Mouse (Mus musculus): ENCODE results near the gene Ndufa6. TPM values are rescaled to one million over a fixed set of nuclear protein-coding genes. Genes with fewer than 3 reads are reported as not detected.
"Not testable (repeated sequence)": the region's sequence is repeated elsewhere in the genome, so short reads cannot be mapped to it uniquely, and the experiment has no call there.

The Ndufa6 gene
- total RNA-seq (2021): 100 to 1,000 TPM; 201 to 212 TPM
- long read RNA-seq, transcript Ndufa6-205 (2 exons, 382 nt): minor isoform, 13 of 211 reads
- long read RNA-seq, transcript Ndufa6-201 (3 exons, 590 nt): major isoform, 186 of 211 reads
- long read RNA-seq, transcript Ndufa6-206 (2 exons, 440 nt): minor isoform, 8 of 211 reads
- long read RNA-seq, partial matches to known transcripts: 4 of 211 reads
- long read RNA-seq, other reads (novel, unspliced or antisense): 0 of 211 reads

- peak; percentile 97 to 98 for DNase-seq (ENCODE audit: low spot score in 2 of 2)
These were observed at the start of gene Ndufa6 for GRCm38 (mm10) chr15:82354126-82354945. Gene Ndufa6, minus strand, starts transcription at chr15:82354322.

GRCm38 (mm10) chr15:82403606-82404005 lies 49.5 kb upstream of the Ndufa6 start:
- DNase-seq (ENCODE audit: low spot score in 2 of 2): no peak

DNA sequence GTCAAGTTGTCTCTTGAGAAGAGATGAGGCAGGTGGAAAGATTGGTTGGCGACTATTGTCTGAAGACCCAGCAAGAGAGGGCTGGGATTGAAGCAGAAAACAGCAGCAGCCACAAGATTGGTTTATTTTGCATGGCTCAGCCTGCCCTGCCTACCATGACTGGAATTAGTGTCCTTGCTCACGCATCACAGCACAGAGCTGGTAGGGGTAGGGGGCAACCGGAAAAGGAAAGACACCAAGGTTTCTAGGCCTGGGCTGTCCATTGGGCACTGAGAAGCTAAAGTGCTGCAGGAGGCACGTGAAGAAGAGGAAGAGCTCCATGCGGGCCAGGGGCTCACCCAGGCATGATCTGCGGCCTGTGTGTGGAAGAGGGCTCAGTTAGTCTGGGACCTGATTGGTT lies 48.6 kb upstream of the Ndufa6 start:
- no peak for DNase-seq (ENCODE audit: low spot score in 2 of 2)

- DNase-seq (ENCODE audit: low spot score in 2 of 2): no peak
These were observed 48.0 kb upstream of the Ndufa6 start for GRCm38 (mm10) chr15:82402106-82402505.

DNA sequence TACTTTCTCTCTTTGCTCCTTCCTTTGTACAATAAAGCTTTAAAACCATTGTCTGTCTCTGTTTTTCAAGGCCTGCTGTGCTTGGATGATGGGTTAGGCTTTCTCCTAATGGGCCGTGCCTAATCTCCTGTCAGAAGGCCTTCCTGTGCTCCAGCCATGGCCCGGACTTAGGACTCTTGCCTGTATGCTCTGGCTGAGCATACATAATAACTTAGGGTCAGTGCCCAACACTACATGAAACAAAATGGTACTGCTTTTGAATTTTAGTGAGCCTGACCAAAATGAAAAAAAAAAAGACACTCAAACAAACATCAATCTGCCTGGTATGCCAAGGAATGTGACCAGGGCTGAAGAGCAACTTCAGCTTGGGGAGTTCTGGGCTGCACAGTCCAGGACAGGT lies 47.4 kb upstream of the Ndufa6 start:
- no peak for DNase-seq (ENCODE audit: low spot score in 2 of 2)

GRCm38 (mm10) chr15:82395955-82396354 lies 41.8 kb upstream of the Ndufa6 start:
- DNase-seq (ENCODE audit: low spot score in 2 of 2): not testable (repeated sequence)

GRCm38 (mm10) chr15:82393922-82394321 lies 39.8 kb upstream of the Ndufa6 start, which contains the start of gene Cyp2d11:
Gene Cyp2d11, minus strand, starts transcription at chr15:82394022.
- not testable (repeated sequence) for DNase-seq (ENCODE audit: low spot score in 2 of 2)

DNA sequence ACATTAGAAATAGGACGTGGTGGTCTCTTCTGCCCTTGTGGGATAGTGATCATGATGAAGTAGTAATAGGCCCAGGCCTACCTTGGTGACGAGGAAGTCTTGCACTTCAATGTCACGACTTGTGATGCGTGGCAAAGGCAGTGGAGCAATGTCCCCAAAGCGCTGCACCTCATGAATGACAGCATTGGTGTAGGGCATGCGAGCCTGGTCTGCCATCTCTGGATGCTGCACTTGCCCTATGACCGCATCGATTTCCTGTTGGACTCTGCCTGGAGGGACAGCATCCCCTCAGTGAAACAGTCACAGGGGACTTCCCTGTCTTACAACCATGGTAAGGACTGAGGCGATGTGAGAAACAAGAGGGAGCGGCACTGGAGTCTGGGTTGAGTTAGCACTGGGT lies 35.8 kb upstream of the Ndufa6 start:
- DNase-seq (ENCODE audit: low spot score in 2 of 2): not testable (repeated sequence)

DNA sequence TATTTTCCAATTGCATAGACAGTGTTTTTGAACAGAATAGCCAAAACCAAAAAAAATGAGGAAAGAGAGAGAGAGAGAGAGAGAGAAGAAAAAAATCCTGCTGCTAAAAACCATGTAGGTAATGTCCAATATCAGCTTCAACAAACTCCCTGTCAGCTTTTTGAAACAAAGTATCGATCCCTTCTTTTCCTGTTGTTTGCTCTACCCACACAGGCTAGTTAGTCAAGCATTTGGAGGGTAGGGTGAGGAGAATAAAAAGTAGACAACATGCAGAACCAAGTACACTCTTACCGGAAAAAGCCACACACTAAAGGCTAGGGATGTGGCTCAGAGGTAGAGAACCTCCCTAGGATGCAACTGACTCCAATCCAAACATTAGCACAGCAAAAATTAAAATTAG lies 31.6 kb upstream of the Ndufa6 start:
- no peak for DNase-seq (ENCODE audit: low spot score in 2 of 2)

GRCm38 (mm10) chr15:82382441-82382840 lies 28.3 kb upstream of the Ndufa6 start:
- DNase-seq (ENCODE audit: low spot score in 2 of 2): no peak

GRCm38 (mm10) chr15:82380714-82381062 lies 26.6 kb upstream of the Ndufa6 start:
- no peak for DNase-seq (ENCODE audit: low spot score in 2 of 2)

- peak; percentile 43 to 61 for DNase-seq (ENCODE audit: low spot score in 2 of 2)
These were observed 26.0 kb upstream of the Ndufa6 start, which contains the start of gene Cyp2d22 for GRCm38 (mm10) chr15:82379871-82380713. Gene Cyp2d22, minus strand, starts transcription at chr15:82380260.

- DNase-seq (ENCODE audit: low spot score in 2 of 2): no peak
These were observed 25.4 kb upstream of the Ndufa6 start for GRCm38 (mm10) chr15:82379511-82379870.

DNA sequence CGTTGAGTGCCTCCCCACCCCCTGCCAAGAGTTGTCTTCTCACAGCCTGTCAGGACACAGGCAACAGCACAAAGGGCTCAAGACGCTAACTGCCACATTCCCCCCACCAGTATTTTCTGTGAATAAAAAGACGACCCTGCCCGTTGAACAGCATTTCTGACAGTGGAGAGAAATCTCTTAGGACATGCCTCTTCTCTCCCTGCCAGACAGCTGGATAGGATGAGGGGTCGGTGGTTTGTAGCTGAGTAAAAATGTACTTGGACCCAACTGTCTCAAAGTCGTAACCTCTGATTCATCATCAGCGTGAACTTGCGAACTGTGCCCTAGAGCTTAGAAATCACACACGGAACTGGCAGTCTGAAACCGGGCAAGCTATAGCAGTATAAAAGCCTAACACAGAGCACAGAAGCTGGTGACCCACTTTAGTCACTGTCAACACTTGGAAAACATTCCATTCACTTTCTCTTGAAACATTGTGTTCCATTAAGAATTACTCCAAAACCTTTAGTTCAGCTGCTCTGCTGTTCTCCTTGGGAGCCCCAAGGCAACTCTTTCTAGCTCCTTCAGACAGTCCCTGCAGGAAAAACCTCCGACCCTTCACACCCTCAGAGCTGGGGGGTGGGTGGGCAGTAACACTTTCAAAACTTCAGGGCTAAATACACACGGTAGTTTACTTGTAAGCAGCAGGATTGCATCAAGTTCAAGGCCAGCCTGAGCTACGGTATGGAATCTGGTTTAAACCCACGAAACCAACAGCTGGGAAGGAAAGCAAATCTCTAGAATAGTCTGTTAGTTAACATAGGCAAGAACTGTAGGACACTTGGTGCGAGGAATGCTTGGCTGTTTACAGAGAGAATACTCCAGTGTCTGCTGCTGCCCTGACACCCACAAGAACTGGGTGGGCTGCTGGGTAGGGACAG lies 24.4 kb upstream of the Ndufa6 start:
- DNase-seq (ENCODE audit: low spot score in 2 of 2): peak in 1 of 2 experiments; percentile 12

- no peak for DNase-seq (ENCODE audit: low spot score in 2 of 2)
These were observed 23.6 kb upstream of the Ndufa6 start for GRCm38 (mm10) chr15:82377701-82378100.

- DNase-seq (ENCODE audit: low spot score in 2 of 2): peak; percentile 61 to 66
These were observed 22.4 kb upstream of the Ndufa6 start for GRCm38 (mm10) chr15:82376393-82377138.

DNA sequence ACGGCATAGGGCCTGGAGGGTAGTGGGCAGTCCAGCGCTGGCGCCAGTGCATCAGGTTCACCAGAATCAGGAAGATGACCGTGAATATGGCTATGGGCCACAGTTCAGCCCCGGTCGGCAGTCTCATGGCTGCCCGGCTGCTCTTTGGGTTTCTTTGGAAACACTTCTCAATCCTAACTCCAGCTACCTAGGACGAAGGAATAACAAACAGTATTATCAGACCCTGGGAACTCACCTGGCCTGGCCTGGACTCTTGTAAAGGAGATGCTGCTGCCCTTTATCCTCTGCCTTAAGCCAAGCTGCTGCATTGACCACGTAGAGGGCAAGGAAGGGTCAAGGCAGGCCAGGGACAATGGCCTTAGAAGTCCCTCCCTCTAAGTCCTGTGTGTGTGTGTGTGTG lies 21.7 kb upstream of the Ndufa6 start:
- DNase-seq (ENCODE audit: low spot score in 2 of 2): no peak

DNA sequence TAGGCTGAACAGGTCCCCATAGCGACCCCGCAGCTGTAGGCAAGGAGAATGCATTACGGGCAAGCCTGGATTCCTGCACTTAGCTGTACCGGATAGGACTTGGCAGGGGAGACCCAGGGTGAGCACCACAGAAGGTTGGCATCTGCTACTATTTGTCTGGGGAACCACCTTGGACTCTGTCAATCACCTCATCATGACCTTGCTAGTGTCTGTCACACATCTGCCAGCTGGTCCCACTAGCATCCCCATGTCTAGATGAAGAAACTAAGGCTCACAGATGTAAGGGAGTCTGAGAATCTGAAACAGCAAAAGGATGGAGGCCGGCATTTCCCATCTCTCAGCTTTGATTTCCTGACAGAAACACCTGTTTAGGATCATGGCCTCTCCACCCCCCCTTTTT lies 20.3 kb upstream of the Ndufa6 start:
- no peak for DNase-seq (ENCODE audit: low spot score in 2 of 2)

DNA sequence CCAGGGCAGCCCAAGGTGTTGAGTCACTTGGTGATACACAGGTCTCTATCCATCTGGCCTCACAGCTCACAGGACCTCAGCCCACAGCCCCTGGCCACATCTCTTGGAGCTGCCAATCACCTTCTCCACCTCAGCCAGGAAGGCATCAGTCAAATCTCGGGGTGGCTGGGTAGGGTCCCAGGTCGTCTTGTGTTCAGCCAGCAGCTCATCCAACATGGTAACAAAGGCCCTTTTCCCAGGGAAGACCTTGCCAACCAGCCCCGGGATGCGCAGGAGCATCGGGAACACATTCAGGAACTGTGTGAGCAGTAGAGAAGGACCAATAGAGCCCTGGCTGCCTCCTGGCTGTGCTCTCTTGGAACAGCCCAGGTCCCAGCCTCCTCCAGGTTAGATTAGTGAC lies 18.9 kb upstream of the Ndufa6 start:
- DNase-seq (ENCODE audit: low spot score in 2 of 2): no peak

DNA sequence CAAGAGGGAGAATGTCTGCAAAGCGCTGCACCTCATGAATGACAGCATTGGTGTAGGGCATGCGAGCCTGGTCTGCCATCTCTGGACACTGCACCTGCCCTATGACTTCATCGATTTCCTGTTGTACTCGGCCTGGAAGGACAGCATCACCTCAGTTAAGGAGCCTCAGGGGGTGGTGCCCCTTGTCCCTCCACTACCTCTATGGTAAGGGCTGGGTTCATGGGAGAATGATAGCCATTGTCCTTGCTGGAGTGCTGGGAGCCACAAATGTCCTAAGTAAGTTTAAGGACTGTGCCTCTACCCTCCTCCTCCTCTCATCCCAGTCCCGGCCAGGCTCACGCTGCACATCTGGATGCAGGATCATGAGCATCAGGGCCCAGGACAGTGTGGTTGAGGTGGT lies 18.3 kb upstream of the Ndufa6 start:
- DNase-seq (ENCODE audit: low spot score in 2 of 2): no peak

Data from layer of hippocampus, postnatal 10 days (tissue).